Mouse (Mus musculus) embryonic facial prominence, embryonic 10.5 days (tissue): Measurements from ENCODE around the gene Parvg. TPM values are rescaled to one million over a fixed set of nuclear protein-coding genes. Genes with fewer than 3 reads are reported as not detected.
A peak's percentile ranks its signal among the peaks of the same experiment; 100 is the strongest.
"Not testable (repeated sequence)": the region's sequence is repeated elsewhere in the genome, so short reads cannot be mapped to it uniquely, and the experiment has no call there.

Experiments used
- DNase-seq: peaks from one replicate; pipeline ENCODE4 v3.0.0-alpha.2; 2017; ENCODE audit warnings: low spot score
- H3K27ac ChIP-seq: fragments of 300-500 bp; sonication (generic); replicated peaks from 2 replicates; pipeline ENCODE4 v1.5.1; 2016; ENCODE audit warnings: mild to moderate bottlenecking
- H3K27me3 ChIP-seq: fragments of 300-500 bp; sonication (generic); replicated peaks from 2 replicates; pipeline ENCODE4 v1.6.1; 2016; ENCODE audit warnings: low read depth, mild to moderate bottlenecking; ENCODE audit not compliant: poor library complexity, severe bottlenecking
- H3K36me3 ChIP-seq: fragments of 300-500 bp; sonication (generic); replicated peaks from 2 replicates; pipeline ENCODE4 v1.6.1; 2016; ENCODE audit warnings: mild to moderate bottlenecking, moderate library complexity
- H3K4me1 ChIP-seq: fragments of 300-500 bp; sonication (generic); 2 replicates; pipeline ENCODE4 v1.6.1; 2016
- H3K4me3 ChIP-seq: fragments of 300-500 bp; sonication (generic); 2 replicates; pipeline ENCODE4 v1.5.1; 2016; ENCODE audit warnings: mild to moderate bottlenecking, moderate library complexity
- H3K9me3 ChIP-seq: fragments of 300-500 bp; sonication (generic); 2 replicates; pipeline ENCODE4 v1.6.1; 2016; ENCODE audit warnings: mild to moderate bottlenecking
- WGBS: fragments of 180-500 bp; shearing (Covaris S2); methylation state at CpG from one replicate; pipeline ENCODE4 v1.1.7; 2016; 5-methylcytosine and 5-hydroxymethylcytosine counted together
- polyA plus RNA-seq: library from polyadenylated mRNA; unstranded; fragments of >200 nt; fragmentation: Nextera tagmentation; extraction: Ambion mirVana; gene quantifications from 2 replicates; pipeline ENCODE4 v1.2.1, GENCODE M21; 2016

Parvg gene
- 0.70 and 1.0 TPM in 2 replicates for polyA plus RNA-seq

DNA sequence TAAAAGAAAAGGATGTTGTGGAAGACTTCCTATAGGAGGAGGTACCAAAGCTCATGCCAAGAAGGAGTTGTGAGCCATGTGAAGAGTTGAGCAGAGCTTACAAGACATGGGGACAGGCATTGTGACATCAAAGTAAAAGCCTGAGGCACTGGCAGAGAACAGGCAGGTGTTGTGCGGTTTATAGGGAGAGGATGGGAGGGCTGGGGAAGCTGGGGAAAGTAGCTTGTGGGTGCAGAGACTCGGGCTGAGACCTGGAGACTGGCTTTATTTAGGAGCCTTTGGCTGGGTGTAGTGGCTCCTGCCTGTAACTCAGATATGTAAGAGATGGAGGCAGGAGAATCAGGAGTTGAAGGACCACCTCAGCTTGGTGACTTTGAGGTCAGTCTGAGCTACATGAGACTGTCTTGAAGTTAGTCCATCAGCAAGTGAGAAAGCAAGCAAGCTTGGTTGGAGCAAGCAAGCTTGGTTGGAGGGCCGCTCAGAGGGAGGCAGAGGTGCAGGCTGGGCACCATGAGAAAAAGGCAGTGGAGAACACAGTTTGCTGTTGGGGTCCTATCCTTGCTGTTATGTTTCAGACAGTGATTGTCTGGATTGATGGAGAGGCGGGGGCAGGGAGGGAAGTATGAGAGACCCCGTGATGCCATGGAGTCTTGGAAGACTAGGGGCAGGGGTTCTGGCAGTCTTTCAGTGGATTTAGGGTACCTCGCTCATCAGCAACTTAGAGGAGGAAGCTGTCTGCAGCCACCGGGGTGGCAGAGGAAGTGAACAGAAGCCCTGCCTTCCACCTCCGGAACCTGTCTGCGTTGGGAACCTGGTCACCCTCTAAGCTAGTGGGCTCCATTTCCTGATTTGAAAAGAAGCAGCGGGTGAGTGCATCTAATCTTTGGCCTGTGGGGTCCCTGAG, at the start of gene Parvg:
TSS of gene Parvg (plus strand) at position 61 of the 904 bp plus-strand sequence.
- Histone ChIP-seq H3K4me1 (peaks cover 22% of the 10 kb centered on the region), H3K27me3 (0 out of 2 replicates have a peak, but pooled peaks cover 5% of the 10 kb centered on the region), H3K27ac (0 out of 2 replicates have a peak within 1 kb of the TSS, but pooled peaks have one; percentile 6), H3K9me3 (no peaks in the 10 kb centered on the region), H3K4me3 (no peak within 1 kb of the TSS), H3K36me3 (no peaks in the 10 kb centered on the region)
- WGBS = 81% methylated on average over 10 of the region's 10 CpGs
- DNase-seq = no peak

DNA sequence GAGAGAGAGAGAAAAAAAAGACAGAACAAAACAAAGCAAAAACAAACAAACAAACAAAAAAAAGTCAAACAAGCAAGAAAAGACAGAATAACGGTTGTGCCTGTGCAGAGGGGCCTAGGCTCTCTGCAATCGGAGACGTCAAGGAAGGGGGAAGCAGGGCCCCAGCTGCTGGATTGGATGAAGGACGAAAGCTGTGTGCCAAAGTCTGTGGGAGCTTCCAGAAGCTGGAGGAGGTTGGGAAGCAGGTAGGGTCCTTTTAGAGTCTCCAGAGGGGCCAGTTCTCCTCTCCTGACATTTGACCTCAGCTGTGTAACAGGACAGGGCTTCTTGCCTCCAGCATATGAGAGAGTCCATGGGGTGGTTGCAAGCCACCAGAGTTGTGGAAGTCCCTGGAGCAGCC, 47.8 kb upstream of the Parvg start:
- Histone ChIP-seq H3K4me3 (no peak overlapping the region), H3K27ac (no peak overlapping the region), H3K4me1 (no peaks in the 10 kb centered on the region), H3K27me3 (no peaks in the 10 kb centered on the region), H3K36me3 (peaks cover 65% of the 10 kb centered on the region), H3K9me3 (no peaks in the 10 kb centered on the region; the same call in 1 of the 2 replicates)
- 90% methylated on average over 4 of the region's 4 CpGs for WGBS
- no peak for DNase-seq

DNA sequence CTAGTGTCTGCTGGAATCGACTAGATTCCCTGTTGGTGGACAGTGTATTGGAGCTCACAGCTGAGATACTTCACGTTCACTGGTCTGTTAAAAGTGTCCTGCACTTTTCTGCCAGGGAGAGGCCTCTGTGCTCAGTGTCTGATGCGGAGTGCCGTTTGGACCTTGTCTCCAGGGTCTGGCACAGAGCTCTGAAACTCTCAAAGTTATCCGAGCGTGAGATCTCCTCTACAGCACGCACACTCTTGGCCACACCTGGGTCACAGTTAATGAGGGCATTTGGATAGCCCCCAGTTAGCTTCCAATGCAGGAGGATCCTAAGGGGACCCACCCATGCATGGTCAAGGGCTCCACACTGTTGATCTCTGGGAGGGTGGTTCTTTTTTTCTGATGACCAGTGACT, 45.7 kb upstream of the Parvg start:
- peaks cover 55% of the 10 kb centered on the region for H3K36me3 ChIP-seq
- 86% methylated on average over 7 of the region's 7 CpGs for WGBS
- no peak overlapping the region for H3K27ac ChIP-seq
- H3K4me1 ChIP-seq = no peaks in the 10 kb centered on the region
- H3K4me3 ChIP-seq = no peak overlapping the region
- no peaks in the 10 kb centered on the region; the same call in 1 of the 2 replicates for H3K9me3 ChIP-seq
- no peaks in the 10 kb centered on the region for H3K27me3 ChIP-seq
- no peak for DNase-seq

DNA sequence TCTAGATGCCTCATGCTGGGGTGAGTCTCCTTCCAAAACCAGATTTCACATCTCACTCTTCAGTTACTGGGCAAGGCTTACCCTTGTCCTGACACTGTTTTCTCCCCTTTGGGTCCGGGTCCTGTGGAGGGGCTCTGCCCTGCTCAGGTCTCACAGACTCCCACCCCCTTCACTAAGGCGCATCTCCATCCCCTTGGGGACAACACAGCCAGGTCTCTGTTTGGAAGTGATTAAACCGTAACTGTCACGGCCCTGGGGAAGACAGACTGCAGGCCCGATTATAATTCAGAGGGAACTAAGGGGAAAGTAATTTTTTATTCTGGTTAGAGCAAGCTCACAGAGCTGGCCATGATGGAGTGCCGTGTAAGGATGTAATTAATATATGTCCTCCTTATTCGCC, 45.2 kb upstream of the Parvg start:
- Histone ChIP-seq H3K27ac (no peak overlapping the region), H3K9me3 (no peaks in the 10 kb centered on the region; the same call in 1 of the 2 replicates), H3K36me3 (peaks cover 56% of the 10 kb centered on the region), H3K4me3 (no peak overlapping the region), H3K27me3 (no peaks in the 10 kb centered on the region), H3K4me1 (no peaks in the 10 kb centered on the region)
- WGBS = 72% methylated on average over 7 of the region's 7 CpGs
- no peak for DNase-seq

DNA sequence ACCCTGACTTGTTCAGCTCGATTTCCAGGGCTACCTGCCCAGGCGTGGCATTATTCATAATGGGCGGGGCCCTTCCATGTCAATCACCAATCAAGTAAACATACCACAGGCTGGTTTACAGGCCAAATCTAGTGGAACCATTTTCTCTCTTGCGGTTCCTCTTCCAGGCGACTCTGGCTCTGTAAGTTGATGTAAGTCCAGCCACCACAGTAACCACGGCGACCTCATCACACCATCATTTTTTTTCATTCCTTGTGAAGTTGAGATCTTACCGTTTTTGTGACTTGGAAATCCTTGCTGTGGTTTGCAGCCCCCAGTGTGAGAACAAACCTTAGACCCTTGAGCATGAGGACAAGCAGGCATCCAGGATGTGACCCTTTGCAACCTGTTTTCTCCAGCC, 43.5 kb upstream of the Parvg start:
- peaks cover 3% of the 10 kb centered on the region; the same call in 1 of the 2 replicates for H3K4me1 ChIP-seq
- 88% methylated on average over 8 of the region's 8 CpGs for WGBS

DNA sequence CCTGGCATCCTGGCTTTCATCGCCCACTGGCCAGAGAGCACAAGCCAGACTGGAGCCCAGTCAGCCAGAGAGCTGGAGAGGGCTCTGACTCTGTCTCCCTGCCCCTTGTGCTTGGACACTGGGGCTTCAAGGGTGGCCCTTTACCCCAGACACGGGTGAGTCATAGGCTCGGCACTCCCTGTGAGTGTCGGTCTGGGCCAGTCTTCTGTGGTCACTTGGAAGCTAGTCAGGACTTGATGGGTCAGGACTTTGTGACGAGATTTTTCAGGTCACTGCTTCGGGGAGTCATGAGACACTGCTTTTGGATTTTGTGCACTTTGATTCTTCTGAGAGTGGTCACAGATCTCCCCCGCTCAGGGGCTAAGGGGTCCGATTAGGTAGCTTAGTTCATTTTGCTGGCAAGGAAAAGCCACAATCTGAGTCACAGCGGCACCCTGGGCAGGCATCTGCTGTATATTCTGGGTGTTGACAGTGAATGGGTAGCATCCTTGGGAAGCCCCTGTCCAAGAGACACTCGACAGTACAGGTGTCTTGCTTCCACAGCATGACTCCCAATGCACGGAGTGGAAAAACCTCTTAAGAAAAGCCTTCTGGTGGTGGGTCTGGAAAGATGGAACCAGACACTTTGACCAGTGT, 43.0 kb upstream of the Parvg start:
- no peak overlapping the region for H3K4me3 ChIP-seq
- peaks cover 8% of the 10 kb centered on the region; the same call in 1 of the 2 replicates for H3K4me1 ChIP-seq
- no peaks in the 10 kb centered on the region for H3K9me3 ChIP-seq
- WGBS = 88% methylated on average over 11 of the region's 11 CpGs
- H3K27me3 ChIP-seq = no peaks in the 10 kb centered on the region
- no peak for DNase-seq
- no peak overlapping the region for H3K27ac ChIP-seq
- H3K36me3 ChIP-seq = peaks cover 48% of the 10 kb centered on the region

More for the DNA sequence above, 43.5 kb upstream of the Parvg start:
- Histone ChIP-seq H3K27me3 (no peaks in the 10 kb centered on the region), H3K9me3 (no peaks in the 10 kb centered on the region), H3K4me3 (no peak overlapping the region), H3K36me3 (peaks cover 53% of the 10 kb centered on the region), H3K27ac (no peak overlapping the region)
- no peak for DNase-seq

DNA sequence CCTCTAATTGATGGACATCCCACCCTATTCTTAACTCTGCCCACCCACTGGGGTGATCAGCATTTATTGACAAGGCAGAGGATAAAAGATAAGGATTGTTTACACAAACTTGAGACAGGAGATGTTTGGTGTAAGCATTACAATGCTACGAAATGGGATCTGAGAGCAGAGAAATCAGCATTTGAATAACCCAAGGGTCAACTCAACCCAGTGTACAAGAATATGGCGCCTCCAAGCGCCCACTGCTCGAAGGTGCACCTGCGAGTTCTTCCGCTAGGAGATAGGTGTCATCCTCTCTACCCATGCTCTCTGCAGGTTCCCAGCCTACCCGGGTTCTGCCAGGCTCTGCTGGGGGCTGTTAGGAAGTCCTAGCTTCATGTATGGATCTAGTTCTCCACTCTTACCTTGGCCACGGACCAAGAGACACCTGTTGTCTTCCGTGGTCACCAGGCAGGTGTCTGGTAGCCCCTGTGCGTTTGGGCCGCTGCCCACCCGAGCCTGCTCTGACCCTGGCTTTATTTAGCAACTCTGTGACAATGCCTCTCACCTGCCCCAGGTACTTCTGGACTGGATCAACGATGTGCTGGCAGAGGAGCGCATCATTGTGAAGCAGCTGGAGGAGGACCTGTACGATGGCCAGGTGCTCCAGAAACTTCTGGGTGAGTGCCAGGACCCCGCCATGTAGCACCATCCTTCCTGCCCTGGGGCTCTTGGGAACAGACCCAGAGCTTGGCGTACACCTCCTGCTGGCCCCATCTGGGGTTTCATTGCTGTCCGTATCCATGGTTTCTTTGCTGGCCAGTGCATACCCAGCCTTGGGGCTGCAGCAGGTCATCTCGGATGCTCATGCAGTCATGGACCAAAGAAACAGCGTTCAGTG, 41.4 kb upstream of the Parvg start:
- 78% methylated on average over 20 of the region's 20 CpGs for WGBS
- Histone ChIP-seq H3K27me3 (no peaks in the 10 kb centered on the region), H3K36me3 (peaks cover 39% of the 10 kb centered on the region), H3K4me1 (peaks cover 20% of the 10 kb centered on the region), H3K4me3 (no peak overlapping the region), H3K9me3 (no peaks in the 10 kb centered on the region), H3K27ac (no peak overlapping the region)
- no peak for DNase-seq

- peak; percentile 47 for DNase-seq
- WGBS = 60% methylated on average over 5 of the region's 5 CpGs
- peaks cover 36% of the 10 kb centered on the region for H3K36me3 ChIP-seq
These were observed 39.8 kb upstream of the Parvg start for GRCm38 (mm10) chr15:84284059-84284458.

GRCm38 (mm10) chr15:84285453-84285852, 38.4 kb upstream of the Parvg start:
- peak; percentile 27 for DNase-seq
- peaks cover 29% of the 10 kb centered on the region for H3K36me3 ChIP-seq

More at GRCm38 (mm10) chr15:84284059-84284458, 39.8 kb upstream of the Parvg start:
- H3K27me3 ChIP-seq = no peaks in the 10 kb centered on the region
- 0 out of 2 replicates have a peak overlapping the region, but pooled peaks have one; percentile 24 for H3K27ac ChIP-seq
- peaks cover 24% of the 10 kb centered on the region for H3K4me1 ChIP-seq
- H3K9me3 ChIP-seq = no peaks in the 10 kb centered on the region
- H3K4me3 ChIP-seq = no peak overlapping the region

GRCm38 (mm10) chr15:84288953-84289352, 34.9 kb upstream of the Parvg start:
- not testable (repeated sequence) for H3K27me3 ChIP-seq, H3K4me3 ChIP-seq, H3K27ac ChIP-seq, DNase-seq, H3K9me3 ChIP-seq
- WGBS = 83% methylated on average over 1 of the region's 1 CpGs
- Histone ChIP-seq H3K36me3 (peaks cover 17% of the 10 kb centered on the region), H3K4me1 (peaks cover 37% of the 10 kb centered on the region)

More at GRCm38 (mm10) chr15:84285453-84285852, 38.4 kb upstream of the Parvg start:
- Histone ChIP-seq H3K4me1 (peaks cover 27% of the 10 kb centered on the region), H3K9me3 (no peaks in the 10 kb centered on the region), H3K27me3 (no peaks in the 10 kb centered on the region), H3K4me3 (no peak overlapping the region), H3K27ac (no peak overlapping the region)
- WGBS = 79% methylated on average over 7 of the region's 7 CpGs

- Histone ChIP-seq H3K27ac (no peak overlapping the region), H3K36me3 (peaks cover 25% of the 10 kb centered on the region), H3K27me3 (no peaks in the 10 kb centered on the region), H3K4me3 (no peak overlapping the region), H3K4me1 (peaks cover 27% of the 10 kb centered on the region), H3K9me3 (no peaks in the 10 kb centered on the region)
- WGBS = 89% methylated on average over 5 of the region's 5 CpGs
- no peak for DNase-seq
These were observed 32.7 kb upstream of the Parvg start for GRCm38 (mm10) chr15:84291097-84291496.

GRCm38 (mm10) chr15:84293590-84293989, 30.2 kb upstream of the Parvg start:
- no peak for DNase-seq
- Histone ChIP-seq H3K36me3 (peaks cover 25% of the 10 kb centered on the region), H3K4me3 (no peak overlapping the region), H3K9me3 (no peaks in the 10 kb centered on the region), H3K27ac (0 out of 2 replicates have a peak overlapping the region, but pooled peaks have one; percentile 4), H3K4me1 (peaks cover 30% of the 10 kb centered on the region), H3K27me3 (peaks cover 10% of the 10 kb centered on the region; the same call in 1 of the 2 replicates)
- 72% methylated on average over 12 of the region's 12 CpGs for WGBS
